Mouse (Mus musculus) retina, postnatal 7 days (tissue): ENCODE measurements around the gene Tuba3a.

Experiments used
- DNase-seq: peaks from one replicate; pipeline ENCODE4 v3.0.0-alpha.2; 2012; ENCODE audit warnings: low read depth, low spot score

Tuba3a gene

GRCm38 (mm10) chr6:125285890-125286289, at the start of gene Tuba3a:
Gene Tuba3a (minus strand): TSS chr6:125286042.
- no peak for DNase-seq

DNA sequence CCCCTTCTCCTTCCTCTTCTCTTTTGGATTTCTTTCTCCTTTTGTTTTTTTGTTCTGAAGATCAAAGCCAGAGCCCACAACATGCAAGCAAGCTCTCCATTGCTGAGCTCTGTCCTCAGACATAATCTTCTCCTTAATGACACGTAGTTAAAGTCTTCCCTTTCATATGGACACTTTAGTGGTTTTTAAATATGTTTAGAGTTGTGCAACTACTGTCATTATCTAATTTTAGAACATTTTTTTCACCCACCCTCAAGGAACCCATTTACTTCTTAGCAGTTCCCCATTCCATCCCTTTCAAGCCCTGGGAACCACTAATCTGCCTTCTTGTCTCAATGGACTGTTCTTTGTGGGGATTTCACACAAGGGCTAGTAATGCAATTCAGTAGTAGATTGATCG, 48.5 kb upstream of the Tuba3a start:
- DNase-seq: no peak

GRCm38 (mm10) chr6:125333112-125333899, 47.5 kb upstream of the Tuba3a start:
- DNase-seq: no peak

GRCm38 (mm10) chr6:125330626-125331326, 44.9 kb upstream of the Tuba3a start:
- peak; percentile 68 for DNase-seq

DNA sequence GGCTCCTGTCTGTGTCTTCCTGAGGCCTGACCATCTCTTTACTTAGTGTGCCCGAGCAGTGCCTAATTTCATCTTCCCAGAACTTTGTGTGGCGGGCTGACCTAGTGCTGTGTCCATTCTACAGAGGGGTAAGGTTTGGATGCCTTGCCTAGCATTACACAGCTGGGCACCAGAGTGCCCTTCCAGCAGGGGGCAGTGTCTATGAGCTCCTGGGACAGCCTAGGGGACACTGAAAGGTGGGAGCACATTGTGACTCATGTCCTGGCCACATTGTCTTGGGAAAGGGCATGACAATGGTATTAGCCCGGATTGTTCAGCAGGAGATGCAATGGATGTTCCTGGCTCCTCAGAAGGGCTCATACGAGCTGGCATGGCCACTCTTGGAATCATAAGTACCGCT, 42.4 kb upstream of the Tuba3a start:
- no peak for DNase-seq

- DNase-seq: no peak
These were observed 39.5 kb upstream of the Tuba3a start for GRCm38 (mm10) chr6:125325337-125325736.

DNA sequence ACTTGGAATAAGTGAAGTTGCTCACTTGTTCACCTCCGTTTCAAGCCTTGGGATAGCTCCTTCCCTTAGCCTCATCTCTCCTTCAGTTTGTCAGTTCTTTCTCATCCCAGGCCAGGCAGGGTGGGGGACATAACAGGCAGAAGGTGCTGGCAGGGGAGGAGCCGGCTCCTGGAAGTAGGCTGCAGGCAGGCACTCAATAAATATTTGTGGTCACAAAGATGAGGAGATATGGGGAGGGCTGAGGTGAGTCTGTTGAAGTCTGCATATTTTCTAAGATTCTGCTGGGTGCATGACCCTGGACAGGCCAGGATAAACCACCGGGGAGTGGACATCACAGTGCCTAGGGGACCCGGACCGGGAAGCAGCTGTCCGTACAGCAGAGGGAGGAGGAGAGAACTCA, 37.7 kb upstream of the Tuba3a start:
- DNase-seq: no peak

- DNase-seq: no peak
These were observed 37.0 kb upstream of the Tuba3a start for GRCm38 (mm10) chr6:125322794-125323193.

DNA sequence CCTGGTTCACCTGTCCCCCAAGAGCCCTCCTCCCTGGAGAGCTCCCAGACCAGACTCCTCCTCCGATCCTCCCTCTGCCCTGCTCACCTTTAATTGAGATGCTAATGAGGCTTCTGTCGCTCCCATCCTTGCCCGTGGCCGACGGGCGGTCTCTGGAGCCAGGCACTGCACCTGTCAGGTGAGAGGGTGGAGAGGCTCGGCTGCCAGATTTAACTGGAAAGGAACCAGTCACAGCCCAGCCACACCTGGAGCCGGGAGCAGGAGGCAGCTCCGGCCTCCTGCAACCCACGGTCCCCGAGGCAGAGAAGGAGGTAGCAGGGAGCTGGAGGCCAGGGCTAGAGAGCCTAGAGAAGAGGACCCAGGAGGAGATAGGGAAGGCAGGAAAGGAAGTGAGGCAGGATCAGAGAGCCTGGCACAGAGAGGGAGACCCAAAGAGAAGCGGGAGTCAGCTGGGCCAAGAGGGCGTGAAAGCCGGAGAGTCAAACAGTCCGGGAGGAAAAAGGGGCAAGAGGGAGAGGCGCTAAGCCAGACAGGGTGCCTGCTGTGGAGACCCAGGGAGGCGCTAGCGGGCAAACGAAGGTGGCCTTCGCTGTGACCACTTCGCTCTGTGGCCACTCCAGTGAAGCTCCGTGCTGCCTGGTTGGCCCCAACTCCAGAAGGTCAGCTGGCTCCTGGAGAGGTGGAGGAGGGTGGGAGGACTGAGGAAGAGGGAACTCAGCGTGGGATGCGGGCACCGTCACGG, 35.4 kb upstream of the Tuba3a start:
- DNase-seq: no peak

GRCm38 (mm10) chr6:125320323-125320722, 34.5 kb upstream of the Tuba3a start, which contains the start of gene Scnn1a:
Gene Scnn1a (plus strand): TSS chr6:125320659.
- DNase-seq: no peak

- DNase-seq: no peak
These were observed 34.1 kb upstream of the Tuba3a start for GRCm38 (mm10) chr6:125319919-125320296.

DNA sequence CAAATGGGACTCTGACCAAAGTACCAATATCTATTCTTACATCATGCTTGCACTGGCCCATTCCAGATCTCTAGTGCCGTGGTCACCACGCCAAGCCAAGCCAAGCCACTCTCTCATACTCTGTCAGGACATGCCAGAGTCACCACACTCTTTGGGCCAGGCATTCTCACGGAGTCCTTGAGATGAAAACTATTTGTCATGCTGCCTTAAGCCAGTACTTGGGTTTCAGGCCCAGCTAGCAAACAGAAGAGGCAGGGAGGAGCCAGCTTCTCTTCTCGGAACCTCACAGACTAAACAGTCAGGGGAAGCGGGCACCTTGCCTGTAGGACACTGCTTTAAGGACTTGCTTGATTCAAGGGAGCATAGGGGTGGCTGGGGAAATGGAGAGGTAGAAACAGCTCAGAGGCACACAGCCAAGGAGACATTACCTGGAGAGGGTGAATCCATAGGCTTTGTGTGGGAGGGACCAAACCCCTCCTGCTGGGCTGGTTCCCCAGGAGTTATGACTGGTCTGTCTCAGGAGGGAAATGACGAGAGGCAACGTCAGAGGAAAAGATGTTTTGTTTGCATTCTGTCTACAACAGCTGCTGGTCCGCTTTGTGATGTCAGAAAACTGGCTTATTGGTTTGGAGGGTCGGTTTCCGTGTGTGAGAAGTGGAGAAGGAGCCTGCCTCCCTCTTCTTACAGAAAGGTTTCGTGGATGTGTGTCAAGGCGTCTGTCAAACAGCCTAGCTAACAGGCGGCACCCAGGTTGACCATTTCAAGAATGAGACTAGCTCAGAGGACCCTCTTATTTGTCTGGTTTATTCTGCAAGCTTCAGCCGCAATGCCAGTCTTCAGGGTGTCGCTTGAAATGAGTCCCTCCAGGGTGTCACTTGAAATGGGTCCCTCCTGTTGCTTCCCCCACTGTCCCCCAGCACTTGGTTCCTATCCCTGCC, 33.4 kb upstream of the Tuba3a start:
- DNase-seq: no peak

- no peak for DNase-seq
These were observed 31.2 kb upstream of the Tuba3a start for GRCm38 (mm10) chr6:125317077-125317476.

DNA sequence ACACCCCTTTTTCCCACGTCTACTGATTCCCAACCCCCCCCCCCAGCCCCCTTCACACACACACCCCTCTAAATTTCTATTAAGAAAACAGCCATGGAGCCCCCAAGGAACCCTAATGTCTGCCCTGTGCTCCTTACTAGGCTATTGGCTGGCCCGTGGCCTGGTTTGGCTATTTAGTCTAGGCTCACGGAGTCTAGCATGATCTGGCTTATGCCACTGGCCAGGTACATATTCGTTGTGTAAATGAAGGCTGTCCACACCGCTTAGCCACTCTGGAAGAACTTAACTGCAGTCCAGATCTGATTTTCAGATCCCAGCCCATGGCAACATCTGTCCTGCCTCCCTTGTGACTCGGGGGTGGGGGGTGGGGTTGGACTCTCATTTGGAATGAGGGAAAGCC, 28.9 kb upstream of the Tuba3a start:
- DNase-seq: no peak

DNA sequence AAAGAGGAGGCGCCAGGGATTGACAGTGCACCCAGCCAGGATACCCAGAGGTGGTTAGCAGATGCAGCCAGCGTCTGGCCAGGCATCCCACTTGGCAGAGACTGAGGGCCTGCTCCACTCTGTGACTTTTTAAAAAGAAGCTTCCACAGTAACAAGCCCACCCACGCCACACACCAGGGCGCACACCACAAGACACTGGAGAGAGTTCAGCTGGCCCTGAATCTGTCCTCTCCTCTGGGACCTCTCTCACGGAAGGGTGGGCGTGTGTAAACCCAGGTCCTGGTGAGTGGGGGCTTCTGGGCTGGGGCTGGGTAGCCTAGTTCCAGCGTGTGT, 28.4 kb upstream of the Tuba3a start:
- DNase-seq: no peak

DNA sequence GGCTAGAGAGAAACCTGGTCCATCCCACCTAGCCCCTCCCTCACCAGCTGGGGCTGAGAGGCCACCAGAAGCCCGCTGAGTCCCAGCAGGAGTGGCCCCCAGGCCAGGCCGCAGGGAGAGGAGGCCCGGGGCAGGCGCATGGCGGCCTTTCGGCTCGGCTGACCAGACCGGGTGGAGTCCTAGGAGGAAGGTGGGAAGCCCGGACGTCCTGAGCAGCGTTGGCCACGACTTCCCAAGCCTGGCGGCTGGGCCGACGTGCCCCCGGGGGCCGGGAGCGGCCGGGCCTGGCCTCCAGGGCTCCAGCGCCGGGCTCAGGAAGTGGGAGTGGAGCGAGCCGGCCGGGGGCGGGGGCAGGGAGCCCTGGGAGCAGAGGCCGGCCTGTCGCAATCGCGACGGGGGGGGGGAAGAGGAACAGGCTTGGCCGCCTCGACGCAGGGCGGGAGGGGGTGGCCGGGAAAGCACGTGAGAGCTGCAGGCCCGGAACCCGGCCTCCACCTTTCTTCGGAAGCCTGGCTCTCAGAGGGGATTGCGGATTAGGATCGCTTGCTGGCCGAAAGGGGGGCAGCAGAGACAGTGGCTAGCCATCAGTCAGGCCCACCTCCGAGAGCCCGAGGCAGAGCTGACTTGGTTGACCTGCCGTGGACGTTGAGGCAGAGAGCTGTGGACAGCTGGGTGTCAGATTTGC, 27.8 kb upstream of the Tuba3a start, which contains the start of gene Ltbr:
Gene Ltbr (minus strand): TSS at position 340 of the 685 bp plus-strand sequence.
- DNase-seq: peak; percentile 47

- DNase-seq: no peak
These were observed 26.9 kb upstream of the Tuba3a start for GRCm38 (mm10) chr6:125312581-125313355.

- no peak for DNase-seq
These were observed 26.3 kb upstream of the Tuba3a start for GRCm38 (mm10) chr6:125312171-125312570.

DNA sequence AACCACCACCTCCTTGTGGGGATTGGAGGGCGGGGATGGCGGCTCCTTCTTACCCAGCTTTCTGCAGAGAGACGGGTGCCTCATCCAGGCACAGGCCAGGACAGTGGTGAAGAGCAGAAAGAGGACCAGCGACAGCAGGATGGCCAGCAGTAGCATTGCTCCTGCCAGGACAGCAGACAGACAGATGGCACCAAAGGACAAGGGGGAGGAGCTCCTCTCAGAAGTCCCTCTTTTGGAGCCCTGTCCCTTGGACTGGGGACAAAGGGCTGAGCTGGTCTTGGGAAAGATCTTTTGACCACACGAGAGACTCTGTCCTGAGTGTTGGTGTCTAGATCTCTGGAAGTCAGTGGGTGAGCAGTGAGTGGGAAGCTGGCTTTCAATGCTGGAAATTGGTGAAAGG, 23.6 kb upstream of the Tuba3a start:
- DNase-seq: no peak

GRCm38 (mm10) chr6:125308921-125309320, 23.1 kb upstream of the Tuba3a start:
- no peak for DNase-seq
